Mouse (Mus musculus) brain, embryonic 14.5 days (tissue): ENCODE data around the gene Bicdl2.

Experiments
- CTCF ChIP-seq: fragments of 200-500 bp; IDR thresholded peaks from 2 replicates; pipeline ENCODE4 v1.5.1; 2012; ENCODE audit warnings: inconsistent platforms, mild to moderate bottlenecking, moderate library complexity, borderline replicate concordance; ENCODE audit not compliant: insufficient read depth, insufficient read length; ENCODE audit errors: extremely low read depth
- POLR2A ChIP-seq: fragments of 200-500 bp; IDR thresholded peaks from 2 replicates; pipeline ENCODE4 v1.6.1; 2012; ENCODE audit warnings: mild to moderate bottlenecking, inconsistent platforms, borderline replicate concordance; ENCODE audit not compliant: poor library complexity, insufficient read depth, insufficient read length, severe bottlenecking; ENCODE audit errors: extremely low read depth

DNA sequence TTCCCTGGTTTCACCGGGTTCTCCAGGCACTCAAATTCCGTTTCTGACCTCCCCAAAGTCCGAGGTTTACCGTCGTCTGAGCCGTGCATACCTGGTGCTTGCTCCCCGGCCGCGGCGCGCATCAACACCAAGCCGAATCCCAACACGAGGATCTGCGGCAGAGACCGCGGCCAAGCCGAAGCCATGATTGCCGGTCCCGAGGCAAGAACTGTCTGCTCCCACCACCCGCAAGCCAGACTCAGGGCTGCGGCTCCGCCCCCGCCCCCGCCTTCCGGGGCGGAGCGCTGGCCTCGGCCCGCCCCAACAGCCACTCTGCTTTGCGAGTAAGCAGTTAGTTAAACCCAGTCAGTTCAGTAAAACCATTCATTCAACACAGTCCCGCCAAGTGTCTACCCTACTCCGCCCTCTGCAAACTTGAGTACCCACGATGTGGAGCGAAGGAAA is 17.0 kb downstream of the Bicdl2 start, which contains the start of gene Tnfrsf12a:
- TF ChIP-seq POLR2A (peak; percentile 33; the same call in 1 of the 2 replicates), CTCF (no peak)
